Mouse (Mus musculus) heart, postnatal 10 days (tissue): ENCODE results near the gene Sart1. TPM values are rescaled to one million over a fixed set of nuclear protein-coding genes. Genes with fewer than 3 reads are reported as not detected.
"Not testable (repeated sequence)": the region's sequence is repeated elsewhere in the genome, so short reads cannot be mapped to it uniquely, and the experiment has no call there.

Source experiments
- DNase-seq, 2 experiments: peaks; one replicate each; pipeline ENCODE4 v3.0.0; 2021
- intact Hi-C: fragments of 180-260 bp; cut with DNase I; formaldehyde crosslinking; loops from one replicate; pipeline ENCODE4 v1.15.1; 2025
- total RNA-seq, 2 experiments: library from RNA; stranded (reverse); gene quantifications; 2 replicates each; pipeline ENCODE4 v1.2.3; 2021

Sart1 gene
- total RNA-seq, 2 experiments from 2014 or later, result 47.7 to 50.7 TPM

- no peak for DNase-seq
- intact Hi-C loops, result no loop called here
Measured at GRCm38 (mm10) chr19:5419630-5420029, 31.1 kb upstream of the Sart1 start.

- intact Hi-C loops, result no loop called here
- DNase-seq, result no peak
Measured at GRCm38 (mm10) chr19:5418750-5419466, 30.4 kb upstream of the Sart1 start.

- peak in 1 of 2 experiments; percentile 46 for DNase-seq
- intact Hi-C loops, result no loop called here
Measured at GRCm38 (mm10) chr19:5414534-5414957, 26.0 kb upstream of the Sart1 start.

GRCm38 (mm10) chr19:5413840-5414239, 25.3 kb upstream of the Sart1 start:
- DNase-seq, result no peak
- intact Hi-C loops, result no loop called here

GRCm38 (mm10) chr19:5411961-5412360, 23.5 kb upstream of the Sart1 start:
- intact Hi-C loops, result no loop called here
- no peak for DNase-seq

GRCm38 (mm10) chr19:5410641-5411040, 22.1 kb upstream of the Sart1 start:
- no peak for DNase-seq
- intact Hi-C loops, result no loop called here

- intact Hi-C loops, result no loop called here
- DNase-seq, result peak; percentile 68 to 78
Measured at GRCm38 (mm10) chr19:5409068-5409467, 20.6 kb upstream of the Sart1 start.

GRCm38 (mm10) chr19:5408057-5409001, 19.8 kb upstream of the Sart1 start:
- intact Hi-C loops, result no loop called here
- DNase-seq, result peak; percentile 56 to 61

- DNase-seq, result peak; percentile 62 to 74
- intact Hi-C loops, result loop anchor here (2.0 kb wide), 1 partner anchor 22 kb away; no protein-coding TSS in a partner anchor
Measured at GRCm38 (mm10) chr19:5407133-5407532, 18.6 kb upstream of the Sart1 start.

GRCm38 (mm10) chr19:5406531-5407126, 18.1 kb upstream of the Sart1 start:
- peak in 1 of 2 experiments; percentile 58 for DNase-seq
- intact Hi-C loops, result loop anchor here (2.0 kb wide), 1 partner anchor 22 kb away; no protein-coding TSS in a partner anchor

- DNase-seq, result no peak
- intact Hi-C loops, result loop anchor here (2.0 kb wide), 1 partner anchor 23 kb away; no protein-coding TSS in a partner anchor
Measured at GRCm38 (mm10) chr19:5405924-5406323, 17.4 kb upstream of the Sart1 start.

- intact Hi-C loops, result no loop called here
- no peak for DNase-seq
Measured at GRCm38 (mm10) chr19:5402293-5402692, 13.8 kb upstream of the Sart1 start, which contains the start of gene Tsga10ip. TSS of gene Tsga10ip (minus strand) at chr19:5402526.

- intact Hi-C loops, DNase-seq: not testable (repeated sequence)
Measured at GRCm38 (mm10) chr19:5401073-5401472, 12.6 kb upstream of the Sart1 start.

GRCm38 (mm10) chr19:5395371-5395770, 6.9 kb upstream of the Sart1 start:
- no peak for DNase-seq
- intact Hi-C loops, result no loop called here

GRCm38 (mm10) chr19:5394168-5394567, 5.7 kb upstream of the Sart1 start:
- DNase-seq, result no peak
- intact Hi-C loops, result no loop called here

- peak; percentile 64 to 72 for DNase-seq
- intact Hi-C loops, result no loop called here
Measured at GRCm38 (mm10) chr19:5392892-5393291, 4.4 kb upstream of the Sart1 start.

GRCm38 (mm10) chr19:5390416-5390815, 1.9 kb upstream of the Sart1 start:
- no peak for DNase-seq
- intact Hi-C loops, result loop anchor here (2.0 kb wide), 1 partner anchor 32 kb away; no protein-coding TSS in a partner anchor

GRCm38 (mm10) chr19:5389647-5390046, 1.1 kb upstream of the Sart1 start:
- DNase-seq, result peak; percentile 30 to 54
- intact Hi-C loops, result loop anchor here (2.0 kb wide), 1 partner anchor 33 kb away; no protein-coding TSS in a partner anchor

GRCm38 (mm10) chr19:5388011-5388441, 477 bp downstream of the Sart1 start:
- peak in 1 of 2 experiments; percentile 52 for DNase-seq

GRCm38 (mm10) chr19:5384715-5385114, 3.8 kb downstream of the Sart1 start:
- intact Hi-C loops, result no loop called here
- DNase-seq, result no peak

More at GRCm38 (mm10) chr19:5388011-5388441, 477 bp downstream of the Sart1 start:
- intact Hi-C loops, result loop anchor here (1.0 kb wide), 1 partner anchor 22 kb away; the partner anchor contains the start of gene Eif1ad
